Mouse (Mus musculus) thymus, adult 2 months (tissue): Measurements from ENCODE around the gene Hexim2. TPM values are rescaled to one million over a fixed set of nuclear protein-coding genes. Genes with fewer than 3 reads are reported as not detected.

Source experiments
- DNase-seq: peaks from one replicate; pipeline ENCODE4 v3.0.0; 2021
- H3K27ac ChIP-seq: fragments of 200-500 bp; 2 replicates; pipeline ENCODE4 v1.5.1; 2012; ENCODE audit warnings: low read length, control low read depth; ENCODE audit not compliant: control insufficient read depth, insufficient read depth
- H3K27me3 ChIP-seq: fragments of 200-500 bp; 2 replicates; pipeline ENCODE4 v1.6.1; 2012; ENCODE audit warnings: mild to moderate bottlenecking, low read length, moderate library complexity, mixed read lengths; ENCODE audit not compliant: control insufficient read depth, insufficient read depth
- H3K36me3 ChIP-seq: fragments of 200-500 bp; 2 replicates; pipeline ENCODE4 v1.6.1; 2012; ENCODE audit warnings: mild to moderate bottlenecking, low read length, moderate library complexity; ENCODE audit not compliant: control insufficient read depth, insufficient read depth
- H3K4me1 ChIP-seq: fragments of 200-500 bp; replicated peaks from 2 replicates; pipeline ENCODE4 v1.6.1; 2012; ENCODE audit warnings: low read length; ENCODE audit not compliant: control insufficient read depth, insufficient read depth
- H3K4me3 ChIP-seq: fragments of 200-500 bp; 2 replicates; pipeline ENCODE4 v1.5.1; 2012; ENCODE audit warnings: mild to moderate bottlenecking, low read length, control low read depth, moderate library complexity; ENCODE audit not compliant: control insufficient read depth, insufficient read depth
- CTCF ChIP-seq: fragments of 200-500 bp; IDR thresholded peaks from 2 replicates; pipeline ENCODE4 v1.5.1; 2012; ENCODE audit warnings: mild to moderate bottlenecking, control low read depth, low read length, moderate library complexity, borderline replicate concordance; ENCODE audit not compliant: control insufficient read depth, poor library complexity, insufficient read depth; ENCODE audit errors: extremely low read depth
- POLR2A ChIP-seq: fragments of 200-500 bp; IDR thresholded peaks from 2 replicates; pipeline ENCODE4 v1.6.1; 2012; ENCODE audit warnings: mild to moderate bottlenecking, low read length, control low read depth, moderate library complexity; ENCODE audit not compliant: control insufficient read depth, poor library complexity, insufficient read depth; ENCODE audit errors: extremely low read depth
- WGBS: fragments of 180-500 bp; shearing (Covaris S2); methylation state at CpG from one replicate; pipeline ENCODE4 v1.1.7; 2018; 5-methylcytosine and 5-hydroxymethylcytosine counted together
- polyA plus RNA-seq: library from polyadenylated mRNA; depleted of rRNA; stranded (reverse); fragments of >200 nt; gene quantifications from 2 replicates; pipeline ENCODE4 v1.2.3, GENCODE M21; 2012

Gene Hexim2
- polyA plus RNA-seq, 1 experiment: 4.9 TPM

DNA sequence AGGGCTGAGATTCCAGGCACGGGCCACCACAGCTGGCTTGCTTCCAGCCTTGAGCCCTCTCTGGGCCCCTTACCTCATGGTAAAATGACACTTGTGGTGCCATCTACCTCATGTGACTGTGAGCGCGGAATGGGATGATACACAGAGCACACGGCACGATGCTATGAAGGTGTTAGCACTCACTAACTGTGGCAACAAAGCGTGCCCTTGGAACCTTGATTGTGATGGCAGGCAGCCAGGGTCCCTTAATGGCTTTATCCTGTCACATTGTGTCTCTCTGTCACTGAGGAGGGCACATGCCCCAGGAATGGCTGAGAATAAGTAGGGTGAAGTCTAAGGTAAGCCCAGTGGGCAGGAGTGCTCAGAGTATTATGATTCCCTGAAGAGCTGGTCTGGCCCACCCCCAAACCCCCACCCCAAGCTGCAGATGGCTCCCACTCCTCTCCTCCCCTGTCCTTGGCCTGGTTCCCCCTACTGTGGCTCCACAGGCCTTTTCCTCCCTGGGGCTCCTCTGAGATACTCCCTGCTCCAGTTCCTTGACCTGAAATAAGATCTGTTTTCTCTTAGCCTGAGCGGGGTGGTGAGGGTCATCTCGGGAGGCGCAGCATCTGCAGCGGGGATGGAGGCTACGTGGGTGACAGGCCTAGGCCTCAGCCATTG lies 33.6 kb upstream of the Hexim2 start:
- Histone ChIP-seq H3K4me3 (no peak overlapping the region), H3K36me3 (no peaks in the 10 kb centered on the region), H3K27me3 (peaks cover 5% of the 10 kb centered on the region; the same call in 1 of the 2 replicates), H3K4me1 (peaks cover 19% of the 10 kb centered on the region), H3K27ac (no peak overlapping the region)
- TF ChIP-seq POLR2A (no peak), CTCF (no peak)
- 95% methylated on average over 11 of the region's 11 CpGs for WGBS
- no peak for DNase-seq

DNA sequence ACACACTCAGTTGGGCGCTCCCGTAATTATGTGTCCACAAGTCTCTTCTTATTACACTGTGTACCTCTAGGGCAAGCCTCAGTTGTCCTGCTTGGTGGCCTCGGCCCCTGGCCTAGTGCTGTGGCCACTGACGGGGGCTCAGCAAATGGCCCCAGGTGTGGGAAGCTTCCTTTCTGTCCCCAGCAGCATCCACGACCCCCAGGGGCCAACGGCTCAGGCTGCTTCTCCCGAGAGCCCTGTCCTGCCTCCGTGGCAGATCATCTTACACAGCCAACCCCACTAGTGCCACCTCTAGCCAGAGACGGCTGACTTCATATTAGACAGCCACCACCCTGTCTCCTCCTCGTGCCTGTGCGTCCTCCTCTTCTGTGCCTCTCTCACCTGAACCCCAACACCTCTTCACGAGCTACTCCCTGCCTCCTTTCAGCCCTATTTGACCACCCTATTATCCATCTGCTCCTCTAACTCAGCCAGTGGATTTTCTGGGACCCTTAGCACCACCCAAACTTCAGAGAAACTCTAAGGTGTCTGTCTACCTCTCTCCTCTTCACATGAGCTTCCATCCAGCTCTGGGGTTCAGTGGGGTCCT lies 32.8 kb upstream of the Hexim2 start:
- peaks cover 22% of the 10 kb centered on the region for H3K4me1 ChIP-seq
- TF ChIP-seq CTCF: no peak
- no peak for TF ChIP-seq POLR2A
- peaks cover 5% of the 10 kb centered on the region; the same call in 1 of the 2 replicates for H3K27me3 ChIP-seq
- 90% methylated on average over 12 of the region's 12 CpGs for WGBS
- no peak overlapping the region for H3K27ac ChIP-seq
- H3K4me3 ChIP-seq: no peak overlapping the region
- no peak for DNase-seq
- no peaks in the 10 kb centered on the region for H3K36me3 ChIP-seq

DNA sequence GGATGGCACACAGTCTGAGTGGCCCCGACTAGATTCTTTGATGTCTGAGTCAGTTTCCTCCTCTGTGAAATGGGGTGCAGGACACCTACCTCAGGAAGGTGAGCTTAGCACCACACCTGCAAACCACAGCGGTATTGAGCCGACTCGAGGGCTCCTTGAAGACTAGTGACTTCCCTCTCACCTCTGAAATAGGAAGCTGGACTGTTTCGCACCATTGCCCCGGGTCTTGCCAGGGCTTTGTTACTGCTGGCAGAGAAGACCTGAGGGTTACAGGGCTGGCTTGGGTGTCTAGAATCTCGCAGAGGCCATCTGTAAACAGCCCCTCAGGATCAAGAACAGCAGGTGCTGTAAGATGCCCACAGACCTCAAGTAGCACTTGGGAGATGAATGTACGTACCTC lies 31.9 kb upstream of the Hexim2 start:
- Histone ChIP-seq H3K27ac (no peak overlapping the region), H3K36me3 (no peaks in the 10 kb centered on the region), H3K27me3 (peaks cover 5% of the 10 kb centered on the region; the same call in 1 of the 2 replicates), H3K4me1 (peaks cover 25% of the 10 kb centered on the region), H3K4me3 (no peak overlapping the region)
- no peak for TF ChIP-seq POLR2A
- TF ChIP-seq CTCF: no peak
- 60% methylated on average over 8 of the region's 8 CpGs for WGBS
- no peak for DNase-seq

GRCm38 (mm10) chr11:103101481-103101865 lies 30.8 kb upstream of the Hexim2 start, which contains the start of the genes Plcd3 and Acbd4:
Gene Plcd3 (minus strand): TSS chr11:103101658.
Gene Acbd4 (plus strand): TSS chr11:103101682.
- TF ChIP-seq POLR2A: no peak
- H3K4me3 ChIP-seq: peak within 1 kb of the TSS; percentile 21
- H3K36me3 ChIP-seq: no peaks in the 10 kb centered on the region
- peak; percentile 57 for DNase-seq
- H3K27me3 ChIP-seq: peaks cover 5% of the 10 kb centered on the region; the same call in 1 of the 2 replicates
- peaks cover 25% of the 10 kb centered on the region for H3K4me1 ChIP-seq
- WGBS: 2% methylated on average over 34 of the region's 34 CpGs
- no peak within 1 kb of the TSS for H3K27ac ChIP-seq

DNA sequence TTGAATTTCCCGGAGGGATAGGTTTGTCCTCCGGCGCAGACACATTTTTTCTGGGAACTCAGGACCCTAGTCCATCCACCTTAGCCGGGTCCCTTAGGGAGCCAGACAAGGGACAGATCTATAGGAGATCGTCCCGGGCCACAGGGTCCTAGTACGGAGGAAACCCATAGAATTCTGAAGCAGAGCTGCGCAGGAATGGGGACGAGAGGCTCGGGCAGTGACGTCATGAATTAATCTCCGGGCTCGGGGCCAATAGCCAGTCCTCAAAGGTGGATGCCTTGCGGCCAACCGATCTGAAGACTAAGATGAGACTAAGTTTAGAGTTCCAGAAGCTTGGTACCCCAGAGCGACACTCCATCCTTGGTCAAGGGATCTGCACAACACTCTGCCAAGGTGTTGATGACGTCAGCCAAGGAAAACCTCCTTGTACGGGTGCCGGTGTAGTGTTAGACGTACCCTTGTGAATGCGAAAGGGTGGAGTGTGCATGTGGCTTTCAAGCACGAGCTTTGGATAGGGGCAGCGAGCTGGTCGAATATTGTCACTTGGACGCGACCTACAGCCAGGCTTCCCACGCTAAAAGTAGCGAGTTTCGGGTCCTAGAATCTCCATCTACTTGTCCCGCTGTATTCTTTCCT lies 30.2 kb upstream of the Hexim2 start:
- Histone ChIP-seq H3K4me3 (peak overlapping the region; percentile 21), H3K36me3 (no peaks in the 10 kb centered on the region), H3K27ac (no peak overlapping the region), H3K27me3 (peaks cover 5% of the 10 kb centered on the region; the same call in 1 of the 2 replicates), H3K4me1 (peaks cover 25% of the 10 kb centered on the region)
- TF ChIP-seq POLR2A (no peak), CTCF (no peak)
- DNase-seq: no peak
- WGBS: 6% methylated on average over 30 of the region's 30 CpGs

DNA sequence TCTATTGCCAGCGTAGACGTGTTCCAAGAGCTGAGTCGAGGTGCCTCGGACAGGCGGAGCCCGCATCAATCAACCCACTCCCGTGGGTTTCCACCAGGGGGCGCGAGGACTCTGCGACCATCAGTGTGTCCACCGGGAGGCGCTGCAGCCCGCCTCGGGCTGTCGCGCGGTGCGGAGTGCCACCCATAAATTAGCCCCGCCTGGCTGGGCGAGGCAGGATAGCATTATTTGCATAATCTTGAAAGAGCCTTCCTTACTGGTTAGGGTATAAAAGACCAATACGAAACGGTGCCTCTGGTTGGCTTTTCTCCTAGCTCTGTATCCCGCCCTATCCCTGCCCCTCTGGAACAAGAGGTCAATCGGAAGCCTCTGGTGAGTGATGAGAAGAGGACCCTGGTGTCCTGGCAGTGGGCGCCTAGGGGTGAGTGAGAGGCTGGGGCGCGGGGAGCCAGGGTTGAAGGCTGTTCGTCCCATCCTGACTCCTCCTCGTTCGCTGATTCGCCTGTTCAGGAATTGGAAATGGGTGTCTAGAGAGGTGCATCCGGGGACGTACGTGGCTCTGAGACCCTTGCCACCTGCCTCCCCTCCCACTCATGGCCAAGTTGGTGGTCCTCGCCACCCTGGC lies 29.4 kb upstream of the Hexim2 start:
- TF ChIP-seq POLR2A (no peak), CTCF (peak; percentile 100)
- peak overlapping the region; percentile 57 for H3K4me3 ChIP-seq
- H3K36me3 ChIP-seq: no peaks in the 10 kb centered on the region
- H3K27me3 ChIP-seq: peaks cover 5% of the 10 kb centered on the region; the same call in 1 of the 2 replicates
- peak; percentile 96 for DNase-seq
- 2% methylated on average over 35 of the region's 35 CpGs for WGBS
- H3K4me1 ChIP-seq: peaks cover 25% of the 10 kb centered on the region
- peak overlapping the region; percentile 11; the same call in 1 of the 2 replicates for H3K27ac ChIP-seq
